Comparison of ENCODE assay signal across 8 mouse cellular contexts in the genomic region with DNA sequence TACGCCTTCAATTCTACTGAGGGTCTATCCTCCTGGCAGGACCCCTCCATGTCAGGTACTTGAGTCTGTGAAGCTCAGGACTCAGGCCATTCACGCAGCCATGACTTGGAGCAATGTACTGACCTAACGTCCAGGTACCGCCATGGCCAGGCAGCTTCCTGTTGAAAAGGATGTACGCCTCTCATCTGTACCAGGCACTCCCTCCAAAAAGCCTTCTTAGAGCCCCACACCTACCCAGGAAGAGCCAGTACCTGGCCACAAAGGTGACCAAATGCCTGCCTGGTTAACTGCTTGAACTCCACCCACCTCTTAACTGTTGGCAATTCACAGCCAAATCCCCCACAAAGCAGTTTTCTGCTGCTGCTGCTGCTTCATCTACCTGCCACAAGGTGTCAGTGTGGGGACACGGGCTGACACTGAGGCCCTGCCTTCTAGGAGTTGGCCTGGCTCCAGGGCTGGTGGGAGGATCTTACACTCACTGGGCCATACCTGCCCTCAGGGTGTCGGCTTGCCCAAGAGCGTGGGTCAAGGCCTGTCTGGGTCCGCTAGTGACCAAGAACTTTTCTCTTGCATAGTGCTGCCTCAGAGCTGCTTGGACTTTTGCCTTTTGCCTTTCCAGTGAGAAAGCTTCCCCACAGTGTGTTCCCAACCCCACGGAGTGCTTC. TPM values are rescaled to one million over a fixed set of nuclear protein-coding genes. Genes with fewer than 3 reads are reported as not detected.
DNase-seq lines count a peak whose midpoint lies in the region; ATAC-seq and TF ChIP-seq lines count a peak whose summit lies in the region.

No protein-coding gene starts in this region.

- no peaks in the 10 kb centered on the region for H3K27me3 ChIP-seq in embryonic facial prominence, embryonic 12.5 days
- no peaks in the 10 kb centered on the region for H3K27me3 ChIP-seq in heart, adult 2 months (ENCODE audit: control insufficient read depth, insufficient read depth, low read length)
- H3K27me3 ChIP-seq in kidney, adult 2 months (replicated peaks; ENCODE audit: control insufficient read depth, insufficient read depth, low read length), result no peaks in the 10 kb centered on the region
- H3K27me3 ChIP-seq in limb, embryonic 11.5 days (ENCODE audit: control insufficient read depth, insufficient read depth, low read length), result no peaks in the 10 kb centered on the region
- H3K27me3 ChIP-seq in midbrain, embryonic 14.5 days (ENCODE audit: control insufficient read depth, insufficient read depth, low read length), result no peaks in the 10 kb centered on the region; the same call in 1 of the 2 replicates

- WGBS in embryonic facial prominence, embryonic 12.5 days, result 42% methylated on average over 10 of the region's 10 CpGs
- WGBS in heart, adult 2 months, result 35% methylated on average over 10 of the region's 10 CpGs
- WGBS in kidney, adult 2 months, result 34% methylated on average over 10 of the region's 10 CpGs
- WGBS in limb, embryonic 11.5 days, result 48% methylated on average over 10 of the region's 10 CpGs
- WGBS in midbrain, embryonic 14.5 days, result 48% methylated on average over 10 of the region's 10 CpGs

- intact Hi-C loops in heart, adult 2 months (cut with DNase I), result loop anchor here (1.0 to 5.0 kb wide), 2 partner anchors 60 to 119 kb away; no protein-coding TSS in a partner anchor

- peak; percentile 90 for TF ChIP-seq CTCF in heart, adult 2 months (IDR thresholded peaks at IDR 0.05)
- TF ChIP-seq CTCF in kidney, adult 2 months (conservative IDR thresholded peaks at IDR 0.05; ENCODE audit: insufficient read depth, insufficient read length, low read depth, low read length), result peak; percentile 99; the same call in 1 of the 2 replicates

- TF ChIP-seq POLR2A in heart, adult 2 months (IDR thresholded peaks at IDR 0.05; ENCODE audit: insufficient read depth, low read depth, low read length), result no peak
- no peak for TF ChIP-seq POLR2A in kidney, adult 2 months (IDR thresholded peaks at IDR 0.05; ENCODE audit: low read depth, low read length)

- no peaks in the 10 kb centered on the region for H3K9me3 ChIP-seq in embryonic facial prominence, embryonic 12.5 days
- no peaks in the 10 kb centered on the region for H3K9me3 ChIP-seq in limb, embryonic 11.5 days (ENCODE audit: control insufficient read depth, low read length)
- no peaks in the 10 kb centered on the region for H3K9me3 ChIP-seq in midbrain, embryonic 14.5 days (ENCODE audit: control insufficient read depth, low read length)

- H3K4me1 ChIP-seq in embryonic facial prominence, embryonic 12.5 days, result no peaks in the 10 kb centered on the region
- no peaks in the 10 kb centered on the region for H3K4me1 ChIP-seq in heart, adult 2 months (ENCODE audit: control insufficient read depth, insufficient read depth, low read length)
- H3K4me1 ChIP-seq in kidney, adult 2 months (ENCODE audit: control insufficient read depth, insufficient read depth, low read length), result peaks cover 7% of the 10 kb centered on the region; the same call in 1 of the 2 replicates
- no peaks in the 10 kb centered on the region for H3K4me1 ChIP-seq in limb, embryonic 11.5 days (ENCODE audit: control insufficient read depth, insufficient read depth, low read length)
- H3K4me1 ChIP-seq in midbrain, embryonic 14.5 days (ENCODE audit: control insufficient read depth, insufficient read depth, low read length), result no peaks in the 10 kb centered on the region

- no peak overlapping the region for H3K27ac ChIP-seq in embryonic facial prominence, embryonic 12.5 days
- no peak overlapping the region for H3K27ac ChIP-seq in heart, adult 2 months
- 0 out of 2 replicates have a peak overlapping the region, but pooled peaks have one; percentile 10 for H3K27ac ChIP-seq in kidney, adult 2 months (ENCODE audit: insufficient read depth, low read depth, low read length)
- no peak overlapping the region for H3K27ac ChIP-seq in limb, embryonic 11.5 days (replicated peaks; ENCODE audit: low read depth, low read length)
- H3K27ac ChIP-seq in midbrain, embryonic 14.5 days (replicated peaks; ENCODE audit: low read depth, low read length), result no peak overlapping the region

- peak; percentile 91 for DNase-seq in 3T3-L1 (ENCODE audit: low read depth, low spot score)
- peak; percentile 87 for DNase-seq in adrenal gland, postnatal 25 days
- peak; percentile 75 to 79 for DNase-seq in heart, adult 2 months
- DNase-seq in kidney, adult 2 months, result peak; percentile 94
- DNase-seq in limb, embryonic 11.5 days (ENCODE audit: low spot score), result peak; percentile 82
- DNase-seq in midbrain, embryonic 14.5 days, result peak; percentile 86
- DNase-seq in spleen, adult 18-20 months, result peak; percentile 25 to 46

- no peaks in the 10 kb centered on the region for H3K36me3 ChIP-seq in embryonic facial prominence, embryonic 12.5 days
- no peaks in the 10 kb centered on the region for H3K36me3 ChIP-seq in heart, adult 2 months (ENCODE audit: control insufficient read depth, insufficient read depth, low read length)
- H3K36me3 ChIP-seq in kidney, adult 2 months (ENCODE audit: control insufficient read depth, insufficient read depth, low read length), result no peaks in the 10 kb centered on the region
- H3K36me3 ChIP-seq in limb, embryonic 11.5 days (ENCODE audit: control insufficient read depth, insufficient read depth, low read length), result no peaks in the 10 kb centered on the region
- no peaks in the 10 kb centered on the region for H3K36me3 ChIP-seq in midbrain, embryonic 14.5 days (ENCODE audit: control insufficient read depth, insufficient read depth, low read length)

- peak; percentile 70; the same call in 1 of the 2 replicates for TF ChIP-seq EP300 in heart, adult 2 months (IDR thresholded peaks at IDR 0.05; ENCODE audit: insufficient read depth, low read depth, low read length)

- H3K79me2 ChIP-seq in heart, adult 2 months (replicated peaks; ENCODE audit: control insufficient read depth, insufficient read depth, low read length), result no peaks in the 10 kb centered on the region

- H3K9ac ChIP-seq in embryonic facial prominence, embryonic 12.5 days, result no peak overlapping the region
- no peak overlapping the region for H3K9ac ChIP-seq in heart, adult 2 months (ENCODE audit: low read depth, low read length)
- no peak overlapping the region for H3K9ac ChIP-seq in limb, embryonic 11.5 days (ENCODE audit: low read length)
- no peak overlapping the region for H3K9ac ChIP-seq in midbrain, embryonic 14.5 days (replicated peaks; ENCODE audit: low read length)

- no peak overlapping the region for H3K4me2 ChIP-seq in embryonic facial prominence, embryonic 12.5 days (replicated peaks)
- no peak overlapping the region for H3K4me2 ChIP-seq in limb, embryonic 11.5 days (ENCODE audit: low read depth, severe bottlenecking)
- H3K4me2 ChIP-seq in midbrain, embryonic 14.5 days (ENCODE audit: low read length), result no peak overlapping the region

- ATAC-seq in embryonic facial prominence, embryonic 12.5 days (ENCODE audit: insufficient number of reproducible peaks, insufficient read depth, low FRiP score, low TSS enrichment), result 0 out of 2 replicates have a peak, but pooled peaks have one; percentile 65
- ATAC-seq in limb, embryonic 11.5 days (ENCODE audit: insufficient number of reproducible peaks, low FRiP score, low TSS enrichment, low read depth), result peak; percentile 71; the same call in 1 of the 2 replicates
- ATAC-seq in midbrain, embryonic 14.5 days (ENCODE audit: low FRiP score, low TSS enrichment), result peak; percentile 63; the same call in 1 of the 2 replicates

- H3K4me3 ChIP-seq in embryonic facial prominence, embryonic 12.5 days, result no peak overlapping the region
- H3K4me3 ChIP-seq in heart, adult 2 months, result no peak overlapping the region
- no peak overlapping the region for H3K4me3 ChIP-seq in kidney, adult 2 months (ENCODE audit: insufficient read depth, low read depth, low read length)
- no peak overlapping the region for H3K4me3 ChIP-seq in limb, embryonic 11.5 days (ENCODE audit: low read depth, low read length)
- H3K4me3 ChIP-seq in midbrain, embryonic 14.5 days (replicated peaks; ENCODE audit: low read depth, low read length), result no peak overlapping the region

RNA-seq across cellular contexts. Expression of gene Sctr, which starts 26.2 kb away (rescaled TPM):
- 7.4 and 8.0 TPM in 2 replicates for total RNA-seq in adrenal gland, postnatal 25 days (2021)
- 0.20 and 0.47 TPM in 2 replicates for polyA plus RNA-seq in embryonic facial prominence, embryonic 12.5 days (2016; fragmentation: Nextera tagmentation; extraction: Ambion mirVana)
- under 1 TPM in 1 of 2 experiments, not detected in 1; 0.16 TPM for total RNA-seq in heart, adult 2 months (2021)
- polyA plus RNA-seq in heart, adult 2 months (2012; rRNA removed), result 0.26 and 0.84 TPM in 2 replicates
- 1.4 and 2.0 TPM in 2 replicates for polyA plus RNA-seq in kidney, adult 2 months (2012; rRNA removed)
- polyA plus RNA-seq in limb, embryonic 11.5 days (2014; fragmentation: Nextera tagmentation; extraction: Ambion mirVana), result not detected in 2 replicates
- 0.38 and 0.53 TPM in 2 replicates for polyA plus RNA-seq in midbrain, embryonic 14.5 days (2014; fragmentation: Nextera tagmentation; extraction: Ambion mirVana)

RNA-seq across cellular contexts. Expression of gene Cfap221, which starts 35.9 kb away (rescaled TPM):
- 0.24 TPM in 1 of 2 replicates, not detected in the other for total RNA-seq in adrenal gland, postnatal 25 days (2021)
- polyA plus RNA-seq in embryonic facial prominence, embryonic 12.5 days (2016; fragmentation: Nextera tagmentation; extraction: Ambion mirVana), result 0.27 TPM in 1 of 2 replicates, not detected in the other
- total RNA-seq in heart, adult 2 months (2021), result not detected
- polyA plus RNA-seq in heart, adult 2 months (2012; rRNA removed), result 0.25 TPM in 1 of 2 replicates, not detected in the other
- polyA plus RNA-seq in kidney, adult 2 months (2012; rRNA removed), result not detected in 2 replicates
- polyA plus RNA-seq in limb, embryonic 11.5 days (2014; fragmentation: Nextera tagmentation; extraction: Ambion mirVana), result not detected in 2 replicates
- polyA plus RNA-seq in midbrain, embryonic 14.5 days (2014; fragmentation: Nextera tagmentation; extraction: Ambion mirVana), result 0.37 TPM in 1 of 2 replicates, not detected in the other

RNA-seq across cellular contexts. Expression of gene Tmem37, which starts 40.9 kb away (rescaled TPM):
- 9.2 and 10.3 TPM in 2 replicates for total RNA-seq in adrenal gland, postnatal 25 days (2021)
- 6.9 and 8.7 TPM in 2 replicates for polyA plus RNA-seq in embryonic facial prominence, embryonic 12.5 days (2016; fragmentation: Nextera tagmentation; extraction: Ambion mirVana)
- 1 to 10 TPM; 5.6 to 7.5 TPM for total RNA-seq in heart, adult 2 months (2021)
- 9.0 and 29.3 TPM in 2 replicates for polyA plus RNA-seq in heart, adult 2 months (2012; rRNA removed)
- 232 and 266 TPM in 2 replicates for polyA plus RNA-seq in kidney, adult 2 months (2012; rRNA removed)
- polyA plus RNA-seq in limb, embryonic 11.5 days (2014; fragmentation: Nextera tagmentation; extraction: Ambion mirVana), result 2.5 and 3.0 TPM in 2 replicates
- polyA plus RNA-seq in midbrain, embryonic 14.5 days (2014; fragmentation: Nextera tagmentation; extraction: Ambion mirVana), result 3.1 and 7.4 TPM in 2 replicates

Comparison
In these comparisons a context has a peak if more than half of its experiments do, and no peak if none do; other contexts are left out.
1. DNase-seq: peak in every context shown above with its lines; median percentile 94 in kidney, adult 2 months; 91 in 3T3-L1; 87 in adrenal gland, postnatal 25 days; 86 in midbrain, embryonic 14.5 days; 82 in limb, embryonic 11.5 days; 77 in heart, adult 2 months; 36 in spleen, adult 18-20 months.